Mouse (Mus musculus) limb, embryonic 14.5 days (tissue): Measurements from ENCODE around the gene 1190002N15Rik. TPM values are rescaled to one million over a fixed set of nuclear protein-coding genes. Genes with fewer than 3 reads are reported as not detected.
A peak's percentile ranks its signal among the peaks of the same experiment; 100 is the strongest.

ENCODE experiments used
- ATAC-seq: fragments of 200-750 bp; cut with Nextera tagmentation; 2 replicates; pipeline ENCODE4 v1.8.0; 2017; ENCODE audit warnings: low read depth, moderate number of reproducible peaks, moderate TSS enrichment; ENCODE audit not compliant: low FRiP score
- DNase-seq: peaks from one replicate; pipeline ENCODE4 v3.0.0-alpha.2; 2015; ENCODE audit warnings: low spot score
- H3K27ac ChIP-seq: fragments of 300-500 bp; sonication (generic); replicated peaks from 2 replicates; pipeline ENCODE4 v1.5.1; 2014; ENCODE audit warnings: low read depth, mild to moderate bottlenecking, low read length, moderate library complexity, mixed read lengths
- H3K27me3 ChIP-seq: fragments of 300-500 bp; sonication (generic); 2 replicates; pipeline ENCODE4 v1.6.1; 2014; ENCODE audit warnings: low read length, mixed read lengths; ENCODE audit not compliant: control insufficient read depth, insufficient read depth
- H3K36me3 ChIP-seq: fragments of 300-500 bp; sonication (generic); 2 replicates; pipeline ENCODE4 v1.6.1; 2014; ENCODE audit warnings: mild to moderate bottlenecking, low read length, moderate library complexity, mixed read lengths; ENCODE audit not compliant: control insufficient read depth, insufficient read depth
- H3K4me1 ChIP-seq: fragments of 300-500 bp; sonication (generic); 2 replicates; pipeline ENCODE4 v1.6.1; 2014; ENCODE audit warnings: antibody characterized with exemption, low read length, mixed read lengths; ENCODE audit not compliant: control insufficient read depth, insufficient read depth
- H3K4me2 ChIP-seq: fragments of 300-500 bp; sonication (generic); replicated peaks from 2 replicates; pipeline ENCODE4 v1.6.1; 2014; ENCODE audit warnings: low read depth, mild to moderate bottlenecking, low read length, moderate library complexity; ENCODE audit not compliant: severe bottlenecking
- H3K4me3 ChIP-seq: fragments of 300-500 bp; sonication (generic); replicated peaks from 2 replicates; pipeline ENCODE4 v1.5.1; 2014; ENCODE audit warnings: low read length
- H3K9ac ChIP-seq: fragments of 300-500 bp; sonication (generic); 2 replicates; pipeline ENCODE4 v1.6.1; 2014; ENCODE audit warnings: mild to moderate bottlenecking, low read depth, low read length, moderate library complexity; ENCODE audit not compliant: severe bottlenecking
- H3K9me3 ChIP-seq: fragments of 300-500 bp; sonication (generic); 2 replicates; pipeline ENCODE4 v1.6.1; 2016; ENCODE audit warnings: low read length; ENCODE audit not compliant: control insufficient read depth
- POLR2A ChIP-seq: fragments of 200-500 bp; IDR thresholded peaks from 2 replicates; pipeline ENCODE4 v1.8.0; 2012; ENCODE audit warnings: inconsistent platforms, mild to moderate bottlenecking, moderate library complexity, borderline replicate concordance; ENCODE audit not compliant: insufficient read depth, insufficient read length; ENCODE audit errors: extremely low read depth
- WGBS: fragments of 180-500 bp; shearing (Covaris S2); extraction: QIAGEN DNeasy Blood & Tissue Kit; methylation state at CpG from one replicate; pipeline ENCODE4 v1.1.7; 2014; 5-methylcytosine and 5-hydroxymethylcytosine counted together
- polyA plus RNA-seq, 2 experiments: library from polyadenylated mRNA; depleted of rRNA in 1 of 2; stranded (reverse) in 1 of 2; unstranded in 1 of 2; fragments of >200 nt; fragmentation: Nextera tagmentation in 1 of 2; extraction: Ambion mirVana in 1 of 2; gene quantifications; 2 replicates each; pipeline versions ENCODE4 v1.2.1 to v1.2.3; 2012 to 2014

1190002N15Rik gene
- polyA plus RNA-seq, 2 experiments: 47.7 to 53.2 TPM

DNA sequence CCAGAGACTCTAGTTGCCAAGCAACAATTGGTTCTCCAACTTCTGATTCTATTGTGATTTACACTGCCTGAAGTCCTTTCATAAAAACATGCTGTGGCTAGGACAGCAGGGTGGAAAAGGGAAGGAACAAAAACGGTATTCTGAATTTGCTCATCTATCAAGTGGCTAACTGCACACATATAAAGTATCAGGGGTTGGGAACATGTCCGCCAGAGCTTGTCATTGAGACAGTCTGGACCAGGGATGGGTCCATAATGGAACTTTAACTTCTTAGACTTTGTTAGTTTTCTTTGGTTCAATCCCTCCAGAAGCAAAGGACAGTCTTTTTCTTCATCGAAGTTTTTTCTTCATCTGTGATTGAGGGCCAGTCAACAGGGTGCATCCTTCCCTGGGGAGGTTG lies 30.5 kb upstream of the 1190002N15Rik start:
- 88% methylated on average over 3 of the region's 3 CpGs for WGBS
- Histone ChIP-seq H3K27ac (no peak overlapping the region), H3K4me3 (no peak overlapping the region), H3K27me3 (no peaks in the 10 kb centered on the region), H3K4me1 (no peaks in the 10 kb centered on the region), H3K4me2 (no peak overlapping the region), H3K36me3 (no peaks in the 10 kb centered on the region), H3K9me3 (0 out of 2 replicates have a peak, but pooled peaks cover under 1% of the 10 kb centered on the region), H3K9ac (no peak overlapping the region)
- 0 out of 2 replicates have a peak, but pooled peaks have one; percentile 15 for ATAC-seq
- TF ChIP-seq POLR2A: no peak
- DNase-seq: no peak

DNA sequence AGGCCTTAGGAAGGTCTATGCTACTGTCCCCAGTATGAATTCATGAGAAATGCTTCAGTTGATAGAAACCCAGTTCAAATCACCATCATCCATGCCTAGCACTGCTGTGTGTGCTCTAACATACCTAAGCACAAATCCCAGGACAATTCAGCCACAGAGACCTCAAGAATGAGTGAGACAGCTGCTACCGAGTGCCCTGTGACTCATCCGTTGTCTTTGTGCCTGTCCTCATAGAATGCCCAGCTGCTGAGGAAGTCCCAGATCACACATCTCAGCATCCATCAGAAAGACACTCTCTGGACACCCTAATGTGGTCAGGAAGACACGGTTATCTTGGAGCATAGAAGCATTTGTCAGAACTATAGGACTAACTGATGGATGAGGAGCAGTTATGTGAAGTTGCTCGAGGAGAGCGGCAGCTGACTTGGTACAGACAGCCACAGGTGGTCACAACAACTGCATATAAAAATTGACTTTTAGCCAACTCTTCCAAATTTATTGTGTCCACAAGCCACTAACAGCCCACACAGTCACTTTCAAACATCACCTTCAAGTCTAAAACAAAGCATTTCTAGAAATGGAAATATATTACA lies 29.9 kb upstream of the 1190002N15Rik start:
- H3K9ac ChIP-seq: no peak overlapping the region
- no peak for TF ChIP-seq POLR2A
- no peaks in the 10 kb centered on the region for H3K4me1 ChIP-seq
- H3K27me3 ChIP-seq: no peaks in the 10 kb centered on the region
- H3K36me3 ChIP-seq: no peaks in the 10 kb centered on the region
- no peak overlapping the region for H3K27ac ChIP-seq
- 71% methylated on average over 5 of the region's 5 CpGs for WGBS
- no peak overlapping the region for H3K4me3 ChIP-seq
- H3K9me3 ChIP-seq: no peaks in the 10 kb centered on the region
- peak; percentile 70 for ATAC-seq
- DNase-seq: peak; percentile 29
- no peak overlapping the region for H3K4me2 ChIP-seq

DNA sequence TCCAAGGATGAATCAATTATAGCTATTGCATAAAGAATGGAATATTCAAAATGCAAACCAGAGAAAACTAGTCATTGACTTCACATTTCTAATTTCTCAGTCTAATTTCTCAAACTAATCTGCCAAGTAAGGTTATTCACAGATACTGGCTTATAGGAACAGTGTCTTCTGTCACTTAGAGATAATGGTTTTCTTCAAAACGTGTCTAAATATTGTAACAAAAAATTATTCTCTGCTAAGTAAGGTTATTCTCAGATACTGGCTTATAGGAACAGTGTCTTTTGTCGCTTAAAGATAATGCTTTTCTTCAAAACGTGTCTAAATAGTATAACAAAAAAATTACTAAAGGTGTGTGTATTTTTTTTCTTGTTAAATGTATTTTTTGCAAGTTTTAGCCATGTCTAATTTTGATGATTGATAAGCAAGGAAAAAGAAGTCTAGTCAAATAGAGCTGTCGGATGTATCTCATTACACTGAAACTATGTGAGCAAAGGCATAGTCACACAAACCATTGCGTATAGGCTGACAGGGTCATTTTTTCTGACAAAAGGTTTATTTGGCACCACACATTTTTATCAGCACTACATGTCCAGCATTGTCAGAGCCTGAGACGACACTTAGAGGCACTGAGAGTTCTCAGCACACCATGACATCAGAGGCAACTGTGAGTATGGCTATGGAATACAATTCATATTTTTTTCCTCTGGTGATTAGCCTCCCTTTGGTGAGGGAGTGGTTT lies 19.1 kb upstream of the 1190002N15Rik start:
- DNase-seq (no peak), ATAC-seq (no peak)
- no peaks in the 10 kb centered on the region for H3K36me3 ChIP-seq

DNA sequence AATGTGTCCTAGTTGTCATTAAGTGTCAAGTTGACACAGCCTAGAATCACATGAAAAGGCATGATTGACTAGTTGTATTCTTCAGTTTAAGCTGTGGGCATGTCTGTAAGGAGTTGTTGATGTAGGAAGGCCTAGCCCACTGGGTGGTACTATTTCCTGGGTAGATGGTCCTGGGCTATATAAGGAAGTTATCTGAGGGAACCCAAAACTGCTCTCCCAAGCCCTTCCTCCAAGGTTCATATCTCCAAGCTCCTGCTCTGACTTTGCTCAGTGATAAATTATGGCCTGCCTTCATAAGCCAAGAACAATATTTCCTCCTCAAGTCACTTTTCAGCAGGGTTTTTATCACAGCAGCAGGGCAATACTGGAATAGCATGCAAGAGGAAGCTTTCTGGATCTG lies 18.4 kb upstream of the 1190002N15Rik start:
- Histone ChIP-seq H3K4me2 (no peak overlapping the region), H3K4me3 (no peak overlapping the region), H3K9me3 (no peaks in the 10 kb centered on the region), H3K4me1 (no peaks in the 10 kb centered on the region), H3K36me3 (no peaks in the 10 kb centered on the region), H3K27ac (no peak overlapping the region), H3K27me3 (no peaks in the 10 kb centered on the region), H3K9ac (no peak overlapping the region)
- DNase-seq (no peak), ATAC-seq (no peak)
- TF ChIP-seq POLR2A: no peak

More for the DNA sequence above, 19.1 kb upstream of the 1190002N15Rik start:
- TF ChIP-seq POLR2A: no peak
- no peaks in the 10 kb centered on the region for H3K27me3 ChIP-seq
- H3K4me3 ChIP-seq: no peak overlapping the region
- H3K9ac ChIP-seq: no peak overlapping the region
- no peak overlapping the region for H3K27ac ChIP-seq
- no peaks in the 10 kb centered on the region for H3K4me1 ChIP-seq
- 77% methylated on average over 6 of the region's 6 CpGs for WGBS
- no peaks in the 10 kb centered on the region for H3K9me3 ChIP-seq
- no peak overlapping the region for H3K4me2 ChIP-seq

DNA sequence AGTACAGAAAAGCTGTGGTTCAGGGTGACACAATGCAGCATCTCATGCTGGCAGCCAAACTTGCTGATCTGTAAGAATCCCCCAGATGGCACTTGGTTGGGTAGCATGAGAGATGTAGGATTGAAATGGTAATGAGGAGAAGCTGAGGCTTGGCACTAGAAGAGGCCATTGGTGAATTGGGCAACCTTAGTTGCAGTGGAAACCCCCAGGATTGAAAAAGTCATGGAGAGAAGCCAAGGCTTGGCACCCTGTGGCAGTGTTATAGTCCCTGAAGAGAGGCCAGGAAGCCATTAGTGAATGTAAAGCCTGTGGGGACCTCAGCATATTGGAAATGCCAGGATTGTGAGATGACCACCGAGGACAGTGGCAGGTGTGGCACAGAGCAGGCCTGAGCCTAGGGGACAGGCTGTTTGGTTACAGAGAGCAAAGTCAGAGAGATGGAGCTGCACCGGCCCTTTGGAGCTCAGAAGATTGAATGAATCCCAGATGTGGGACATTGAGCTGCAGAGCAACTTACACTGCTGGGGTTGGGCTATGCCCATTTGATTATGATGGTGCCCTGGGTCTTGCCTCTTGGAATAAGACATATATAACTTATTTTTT lies 12.7 kb upstream of the 1190002N15Rik start:
- Histone ChIP-seq H3K9me3 (no peaks in the 10 kb centered on the region), H3K27me3 (no peaks in the 10 kb centered on the region), H3K4me2 (no peak overlapping the region), H3K4me1 (no peaks in the 10 kb centered on the region), H3K4me3 (no peak overlapping the region), H3K36me3 (no peaks in the 10 kb centered on the region), H3K27ac (no peak overlapping the region), H3K9ac (no peak overlapping the region)
- 60% methylated on average over 2 of the region's 2 CpGs for WGBS
- DNase-seq: no peak
- ATAC-seq: no peak
- no peak for TF ChIP-seq POLR2A
